Mouse (Mus musculus) brain, embryonic 14.5 days (tissue): ENCODE measurements around the gene Rnf186. TPM values are rescaled to one million over a fixed set of nuclear protein-coding genes. Genes with fewer than 3 reads are reported as not detected.

Experiments used
- DNase-seq: peaks from one replicate; pipeline ENCODE4 v3.0.0-alpha.2; 2011; ENCODE audit warnings: low read depth
- CTCF ChIP-seq: fragments of 200-500 bp; IDR thresholded peaks from 2 replicates; pipeline ENCODE4 v1.5.1; 2012; ENCODE audit warnings: inconsistent platforms, mild to moderate bottlenecking, moderate library complexity, borderline replicate concordance; ENCODE audit not compliant: insufficient read depth, insufficient read length; ENCODE audit errors: extremely low read depth
- POLR2A ChIP-seq: fragments of 200-500 bp; IDR thresholded peaks from 2 replicates; pipeline ENCODE4 v1.6.1; 2012; ENCODE audit warnings: mild to moderate bottlenecking, inconsistent platforms, borderline replicate concordance; ENCODE audit not compliant: poor library complexity, insufficient read depth, insufficient read length, severe bottlenecking; ENCODE audit errors: extremely low read depth
- polyA plus RNA-seq: library from polyadenylated mRNA; depleted of rRNA; stranded (reverse); fragments of >200 nt; gene quantifications from 2 replicates; pipeline ENCODE4 v1.2.3, GENCODE M21; 2012; rRNA removed

The Rnf186 gene
- polyA plus RNA-seq, 1 experiment = not detected

DNA sequence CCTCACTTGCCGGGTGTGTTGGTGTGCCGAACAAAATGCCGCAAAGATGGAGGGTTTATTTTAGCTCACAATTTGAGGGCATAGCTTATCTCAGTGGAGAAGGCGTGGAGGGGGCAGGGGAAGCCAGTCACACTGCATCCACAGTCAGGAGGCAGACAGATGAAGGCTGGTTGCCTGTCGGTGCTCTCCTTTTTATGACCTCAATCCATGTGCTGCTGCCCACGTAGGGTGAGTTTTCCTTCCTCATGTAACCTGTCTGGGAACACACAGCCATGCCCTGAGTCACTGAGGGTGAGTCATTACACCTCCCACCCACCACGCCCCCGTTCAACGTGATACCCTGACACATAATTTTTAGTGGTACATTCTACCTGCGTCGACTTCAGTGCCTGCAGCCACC, 31.7 kb downstream of the Rnf186 start:
- no peak for TF ChIP-seq CTCF
- TF ChIP-seq POLR2A = no peak
- no peak for DNase-seq

DNA sequence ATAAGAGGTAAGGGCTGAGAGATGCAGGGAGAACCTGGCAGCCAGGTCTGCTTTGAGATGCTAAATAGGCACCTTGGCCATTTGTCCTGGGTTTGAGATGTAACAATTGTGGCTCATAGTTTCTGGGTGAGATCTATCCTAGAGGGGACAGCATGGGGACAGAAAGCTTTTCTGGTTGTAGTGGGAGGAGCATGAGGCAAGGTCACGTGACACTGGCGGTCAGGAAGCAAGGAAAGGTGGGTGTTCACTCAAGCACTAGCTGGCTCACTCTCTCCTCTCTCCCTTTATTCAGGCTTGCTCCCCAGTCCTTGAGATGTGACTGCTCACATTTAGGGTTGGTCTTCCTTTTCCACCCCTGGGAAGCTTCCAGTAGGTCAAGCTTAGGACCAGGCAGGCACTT, 34.1 kb downstream of the Rnf186 start:
- no peak for TF ChIP-seq POLR2A
- TF ChIP-seq CTCF = no peak
- DNase-seq = no peak

DNA sequence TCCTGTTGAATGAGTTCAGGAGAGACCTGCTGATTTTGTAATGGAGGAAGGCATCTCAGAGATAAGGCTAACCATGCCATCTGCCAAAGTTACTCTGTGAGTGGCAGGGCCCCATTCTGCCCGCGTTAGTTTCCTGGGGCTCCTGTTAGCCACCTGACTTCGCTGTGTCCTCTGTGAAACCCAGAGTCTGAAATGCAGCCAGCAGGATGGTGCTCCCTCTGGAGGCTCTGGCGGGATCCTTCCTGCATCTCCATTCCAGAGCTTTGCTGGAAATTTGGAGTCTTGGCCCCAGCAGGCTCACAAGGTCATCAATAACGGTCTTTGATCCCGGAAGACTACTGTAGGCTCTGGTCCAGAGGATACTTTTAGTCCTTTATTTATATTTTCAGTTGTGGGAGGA, 34.5 kb downstream of the Rnf186 start:
- TF ChIP-seq CTCF (peak; percentile 30; the same call in 1 of the 2 replicates), POLR2A (no peak)
- no peak for DNase-seq

DNA sequence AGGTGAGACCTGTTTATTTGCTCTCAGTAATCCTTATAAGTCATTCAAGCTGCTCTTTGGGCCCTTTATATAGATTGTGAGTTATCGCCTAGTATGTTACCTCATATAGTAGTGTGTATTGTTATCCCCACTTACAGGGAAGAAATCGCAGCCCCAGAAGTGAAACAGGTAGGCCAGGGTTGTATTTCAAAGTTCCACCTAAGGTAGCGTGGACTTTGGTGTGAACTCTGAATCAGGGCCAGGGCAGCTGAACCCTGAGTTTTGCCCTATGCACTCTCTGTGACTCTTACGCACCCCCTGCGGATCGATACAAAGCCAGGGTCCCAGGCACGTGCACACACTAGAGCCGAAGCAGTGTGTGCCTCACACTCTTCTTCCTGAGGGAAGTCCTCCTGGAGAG, 37.2 kb downstream of the Rnf186 start:
- TF ChIP-seq POLR2A (no peak), CTCF (no peak)
- DNase-seq = no peak

- TF ChIP-seq POLR2A = no peak
- TF ChIP-seq CTCF = no peak
- DNase-seq = no peak
Observed at GRCm38 (mm10) chr4:139005214-139005613, 38.3 kb downstream of the Rnf186 start.

DNA sequence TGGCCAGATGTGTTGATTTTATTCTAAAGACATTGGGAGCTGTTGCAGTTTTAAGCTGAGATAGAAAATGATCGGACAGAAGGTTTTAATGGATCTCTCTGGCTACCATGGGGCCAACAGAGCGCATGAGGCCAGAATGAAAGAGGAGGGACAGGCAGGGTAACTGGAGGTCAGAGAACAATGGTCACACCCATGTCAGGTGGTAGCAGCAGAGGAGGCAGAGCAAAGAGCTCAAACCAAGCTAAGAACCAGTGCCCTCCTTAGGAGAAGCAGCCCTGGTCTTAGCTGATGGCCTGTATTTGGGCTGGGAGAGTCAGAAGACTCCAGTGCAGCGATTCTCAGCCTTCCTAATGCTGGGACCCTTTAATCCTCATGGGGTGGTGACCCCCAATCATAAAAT, 40.4 kb downstream of the Rnf186 start:
- no peak for DNase-seq

DNA sequence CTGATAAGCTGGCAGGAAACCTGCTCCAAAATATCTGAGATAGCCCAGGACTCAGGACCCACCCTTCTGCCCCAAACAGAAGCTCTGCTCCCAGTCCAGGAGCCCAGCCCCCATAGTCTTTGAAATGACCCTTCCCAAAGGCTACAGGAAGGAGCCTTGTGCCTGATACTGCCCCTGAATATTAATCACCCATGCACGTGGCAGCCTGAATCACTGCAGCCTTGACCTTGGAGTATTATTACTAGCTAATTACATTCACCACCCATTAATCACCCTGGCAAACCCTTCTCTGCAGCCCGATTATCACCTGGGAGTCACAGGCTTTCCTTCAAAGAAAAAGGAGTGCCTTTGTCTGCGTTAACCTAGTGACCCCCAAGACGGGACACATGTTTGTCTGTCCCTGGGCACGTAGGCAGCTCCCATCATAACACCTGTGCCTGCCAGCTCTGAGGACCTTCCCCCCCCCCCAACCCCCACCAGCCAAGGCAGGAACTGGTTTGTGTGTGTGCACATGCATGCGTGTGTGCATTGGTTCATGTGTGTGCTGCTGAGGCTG, 41.1 kb downstream of the Rnf186 start:
- TF ChIP-seq POLR2A (no peak), CTCF (no peak)
- DNase-seq = no peak

More for the DNA sequence above, 40.4 kb downstream of the Rnf186 start:
- TF ChIP-seq CTCF = no peak
- TF ChIP-seq POLR2A = no peak

DNA sequence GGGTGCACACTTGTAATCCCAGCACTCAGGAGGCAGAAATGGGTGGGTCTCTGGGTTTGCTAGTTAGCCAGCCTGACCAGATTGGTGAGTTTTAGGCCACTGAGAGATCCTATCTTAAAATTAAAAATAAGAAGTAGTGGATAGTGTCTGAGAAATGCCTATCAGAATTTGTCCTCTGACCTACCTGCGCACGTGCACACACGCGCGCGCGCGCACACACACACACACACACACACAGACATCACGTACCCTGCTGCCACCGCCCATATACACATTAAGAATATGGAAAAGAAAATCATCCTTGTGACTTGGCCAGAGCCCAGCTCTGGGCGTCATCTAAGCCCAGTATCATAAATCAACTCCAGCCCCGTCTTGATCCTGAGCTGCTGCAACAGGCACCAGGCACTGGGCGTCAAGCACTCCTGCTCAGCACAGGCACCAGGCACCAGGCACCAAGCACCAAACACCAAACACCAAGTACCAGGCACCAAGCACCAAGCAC, 44.3 kb downstream of the Rnf186 start:
- no peak for TF ChIP-seq CTCF
- TF ChIP-seq POLR2A = no peak
- DNase-seq = no peak

DNA sequence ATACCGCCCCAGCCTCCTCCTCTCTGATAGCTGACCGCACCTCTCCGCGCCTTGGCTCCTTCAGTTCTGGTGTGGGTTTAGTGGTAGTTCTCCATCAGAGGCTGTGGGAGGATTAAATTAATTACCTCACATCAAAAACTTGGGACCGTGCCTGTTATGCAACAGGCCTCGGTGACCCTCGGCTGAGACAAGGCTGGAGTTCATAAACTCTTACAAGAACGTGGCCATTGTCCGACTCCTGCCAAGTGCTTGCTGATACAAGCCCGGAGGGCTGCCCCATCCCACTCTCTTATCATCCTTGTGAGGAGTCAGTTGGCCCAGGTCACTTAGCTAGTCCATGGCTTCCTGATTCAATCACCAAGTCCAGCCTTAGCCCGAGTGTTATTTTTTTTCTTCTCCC, 46.4 kb downstream of the Rnf186 start:
- TF ChIP-seq POLR2A (no peak), CTCF (no peak)

GRCm38 (mm10) chr4:139014793-139015192, 47.9 kb downstream of the Rnf186 start:
- TF ChIP-seq CTCF = peak; percentile 39; the same call in 1 of the 2 replicates
- TF ChIP-seq POLR2A = no peak
- DNase-seq = no peak

More for the DNA sequence above, 46.4 kb downstream of the Rnf186 start:
- DNase-seq = no peak

Other genes with a start within 250 kb of the Rnf186 start
- 0.24 and 0.63 TPM in 2 replicates for gene Pla2g2c, start 242.3 kb upstream of the Rnf186 start, polyA plus RNA-seq
- 3.8 and 5.3 TPM in 2 replicates for gene Ubxn10, start 229.9 kb upstream of the Rnf186 start, polyA plus RNA-seq
- gene Pla2g2f, start 209.5 kb upstream of the Rnf186 start, polyA plus RNA-seq = 0.16 and 1.2 TPM in 2 replicates
- gene Pla2g2d, start 191.4 kb upstream of the Rnf186 start, polyA plus RNA-seq = 0.13 and 0.14 TPM in 2 replicates
- gene Pla2g5, start 103.6 kb upstream of the Rnf186 start, polyA plus RNA-seq = 0.61 and 0.94 TPM in 2 replicates
- gene Gm13030, start 93.1 kb upstream of the Rnf186 start, polyA plus RNA-seq = not detected in 2 replicates
- gene Pla2g2e, start 89.2 kb upstream of the Rnf186 start, polyA plus RNA-seq = not detected in 2 replicates
- gene Otud3, start 53.2 kb upstream of the Rnf186 start, polyA plus RNA-seq = 7.0 and 9.8 TPM in 2 replicates
- 0.62 and 0.64 TPM in 2 replicates for gene Tmco4, start 5.8 kb downstream of the Rnf186 start, polyA plus RNA-seq
- gene Htr6, start 108.5 kb downstream of the Rnf186 start, polyA plus RNA-seq = 1.8 and 2.0 TPM in 2 replicates
- gene Nbl1, start 125.9 kb downstream of the Rnf186 start, polyA plus RNA-seq = 33.8 and 35.8 TPM in 2 replicates
- 115 and 144 TPM in 2 replicates for gene Minos1, start 164.0 kb downstream of the Rnf186 start, polyA plus RNA-seq
- gene Capzb, start 225.8 kb downstream of the Rnf186 start, polyA plus RNA-seq = 138 and 186 TPM in 2 replicates